Mouse (Mus musculus) limb, embryonic 11.5 days (tissue): ENCODE measurements around the gene Olfr1288. TPM values are rescaled to one million over a fixed set of nuclear protein-coding genes. Genes with fewer than 3 reads are reported as not detected.

ENCODE experiments used
- ATAC-seq: fragments of 200-750 bp; cut with Nextera tagmentation; 2 replicates; pipeline ENCODE4 v1.8.0; 2017; ENCODE audit warnings: low read depth; ENCODE audit not compliant: insufficient number of reproducible peaks, low FRiP score, low TSS enrichment
- DNase-seq: peaks from one replicate; pipeline ENCODE4 v3.0.0-alpha.2; 2015; ENCODE audit warnings: low spot score
- H3K27ac ChIP-seq: fragments of 300-500 bp; sonication (generic); replicated peaks from 2 replicates; pipeline ENCODE4 v1.5.1; 2014; ENCODE audit warnings: low read depth, mild to moderate bottlenecking, low read length
- H3K27me3 ChIP-seq: fragments of 300-500 bp; sonication (generic); 2 replicates; pipeline ENCODE4 v1.6.1; 2014; ENCODE audit warnings: mild to moderate bottlenecking, low read length, mixed read lengths; ENCODE audit not compliant: control insufficient read depth, insufficient read depth
- H3K36me3 ChIP-seq: fragments of 300-500 bp; sonication (generic); 2 replicates; pipeline ENCODE4 v1.6.1; 2014; ENCODE audit warnings: mild to moderate bottlenecking, low read length, moderate library complexity, mixed read lengths; ENCODE audit not compliant: control insufficient read depth, insufficient read depth
- H3K4me1 ChIP-seq: fragments of 300-500 bp; sonication (generic); 2 replicates; pipeline ENCODE4 v1.6.1; 2014; ENCODE audit warnings: low read length, mixed read lengths; ENCODE audit not compliant: control insufficient read depth, insufficient read depth
- H3K4me2 ChIP-seq: fragments of 300-500 bp; sonication (generic); 2 replicates; pipeline ENCODE4 v1.6.1; 2014; ENCODE audit warnings: low read depth, mild to moderate bottlenecking, moderate library complexity; ENCODE audit not compliant: severe bottlenecking
- H3K4me3 ChIP-seq: fragments of 300-500 bp; sonication (generic); 2 replicates; pipeline ENCODE4 v1.5.1; 2014; ENCODE audit warnings: low read depth, low read length
- H3K9ac ChIP-seq: fragments of 300-500 bp; sonication (generic); 2 replicates; pipeline ENCODE4 v1.6.1; 2014; ENCODE audit warnings: mild to moderate bottlenecking, low read length
- H3K9me3 ChIP-seq: fragments of 300-500 bp; sonication (generic); 2 replicates; pipeline ENCODE4 v1.6.1; 2016; ENCODE audit warnings: low read length; ENCODE audit not compliant: control insufficient read depth
- WGBS: fragments of 180-500 bp; shearing (Covaris S2); extraction: QIAGEN DNeasy Blood & Tissue Kit; methylation state at CpG from one replicate; pipeline ENCODE4 v1.1.7; 2014; 5-methylcytosine and 5-hydroxymethylcytosine counted together
- polyA plus RNA-seq: library from polyadenylated mRNA; unstranded; fragments of >200 nt; fragmentation: Nextera tagmentation; extraction: Ambion mirVana; gene quantifications from 2 replicates; pipeline ENCODE4 v1.2.1, GENCODE M21; 2014

Gene Olfr1288
- polyA plus RNA-seq, result not detected in 2 replicates

- H3K27ac ChIP-seq, result no peak within 1 kb of the TSS
Observed at GRCm38 (mm10) chr2:111473801-111474200, at the start of gene Olfr1288. Gene Olfr1288, plus strand, starts transcription at chr2:111474101.

GRCm38 (mm10) chr2:111448842-111449241 is 25.1 kb upstream of the Olfr1288 start, which contains the start of gene Olfr1287:
Gene Olfr1287, plus strand, starts transcription at chr2:111449142.
- no peak within 1 kb of the TSS for H3K4me3 ChIP-seq
- no peak within 1 kb of the TSS for H3K4me2 ChIP-seq
- no peak within 1 kb of the TSS for H3K27ac ChIP-seq
- H3K9me3 ChIP-seq, result no peaks in the 10 kb centered on the region
- WGBS, result 60% methylated on average over 1 of the region's 1 CpGs
- no peak within 1 kb of the TSS for H3K9ac ChIP-seq
- DNase-seq (no peak), ATAC-seq (no peak)
- H3K27me3 ChIP-seq, result no peaks in the 10 kb centered on the region
- no peaks in the 10 kb centered on the region for H3K36me3 ChIP-seq
- H3K4me1 ChIP-seq, result no peaks in the 10 kb centered on the region

More at GRCm38 (mm10) chr2:111473801-111474200, at the start of gene Olfr1288:
- no peak within 1 kb of the TSS for H3K4me3 ChIP-seq
- H3K4me1 ChIP-seq, result no peaks in the 10 kb centered on the region
- no peak for ATAC-seq
- H3K36me3 ChIP-seq, result no peaks in the 10 kb centered on the region
- no peak within 1 kb of the TSS for H3K4me2 ChIP-seq
- DNase-seq, result no peak
- WGBS, result 95% methylated on average over 1 of the region's 1 CpGs
- no peaks in the 10 kb centered on the region for H3K27me3 ChIP-seq
- no peak within 1 kb of the TSS for H3K9ac ChIP-seq
- H3K9me3 ChIP-seq, result no peaks in the 10 kb centered on the region

- H3K36me3 ChIP-seq, result no peaks in the 10 kb centered on the region
- H3K4me3 ChIP-seq, result no peak within 1 kb of the TSS
- no peaks in the 10 kb centered on the region for H3K4me1 ChIP-seq
- no peak within 1 kb of the TSS for H3K9ac ChIP-seq
- no peak within 1 kb of the TSS for H3K27ac ChIP-seq
- WGBS, result 87% methylated on average over 1 of the region's 1 CpGs
- DNase-seq, result no peak
- no peaks in the 10 kb centered on the region for H3K9me3 ChIP-seq
- H3K4me2 ChIP-seq, result no peak within 1 kb of the TSS
- no peak for ATAC-seq
- H3K27me3 ChIP-seq, result no peaks in the 10 kb centered on the region
Observed at GRCm38 (mm10) chr2:111480519-111480918, 6.6 kb downstream of the Olfr1288 start, which contains the start of gene Olfr1289. Gene Olfr1289, plus strand, starts transcription at chr2:111480819.

- H3K9me3 ChIP-seq, result no peaks in the 10 kb centered on the region
- no peaks in the 10 kb centered on the region for H3K27me3 ChIP-seq
- H3K27ac ChIP-seq, result no peak within 1 kb of the TSS
- WGBS, result 82% methylated on average over 5 of the region's 5 CpGs
- no peak within 1 kb of the TSS for H3K4me2 ChIP-seq
- no peak for ATAC-seq
- H3K4me3 ChIP-seq, result no peak within 1 kb of the TSS
- H3K4me1 ChIP-seq, result no peaks in the 10 kb centered on the region
- no peaks in the 10 kb centered on the region for H3K36me3 ChIP-seq
- H3K9ac ChIP-seq, result no peak within 1 kb of the TSS
- no peak for DNase-seq
Observed at GRCm38 (mm10) chr2:111493729-111494128, 19.8 kb downstream of the Olfr1288 start, which contains the start of gene Olfr1290. Gene Olfr1290, minus strand, starts transcription at chr2:111493829.

GRCm38 (mm10) chr2:111496880-111497279 is 23.0 kb downstream of the Olfr1288 start, which contains the start of gene Olfr1291-ps1:
Gene Olfr1291-ps1, plus strand, starts transcription at chr2:111497180.
- no peaks in the 10 kb centered on the region for H3K36me3 ChIP-seq
- H3K27me3 ChIP-seq, result no peaks in the 10 kb centered on the region
- H3K4me2 ChIP-seq, result no peak within 1 kb of the TSS
- no peak within 1 kb of the TSS for H3K27ac ChIP-seq
- H3K4me1 ChIP-seq, result no peaks in the 10 kb centered on the region
- no peak for ATAC-seq
- WGBS, result 91% methylated on average over 3 of the region's 3 CpGs
- no peak within 1 kb of the TSS for H3K4me3 ChIP-seq
- DNase-seq, result no peak
- H3K9me3 ChIP-seq, result no peaks in the 10 kb centered on the region
- no peak within 1 kb of the TSS for H3K9ac ChIP-seq

GRCm38 (mm10) chr2:111517451-111517850 is 43.5 kb downstream of the Olfr1288 start:
- no peaks in the 10 kb centered on the region for H3K27me3 ChIP-seq
- H3K36me3 ChIP-seq, result no peaks in the 10 kb centered on the region
- no peaks in the 10 kb centered on the region for H3K9me3 ChIP-seq
- H3K9ac ChIP-seq, result no peak overlapping the region
- no peak for DNase-seq
- no peak overlapping the region for H3K4me3 ChIP-seq
- no peak overlapping the region for H3K4me2 ChIP-seq
- H3K4me1 ChIP-seq, result no peaks in the 10 kb centered on the region
- ATAC-seq, result no peak
- 92% methylated on average over 10 of the region's 10 CpGs for WGBS
- no peak overlapping the region for H3K27ac ChIP-seq

GRCm38 (mm10) chr2:111524903-111525302 is 51.0 kb downstream of the Olfr1288 start, which contains the start of gene Olfr1293-ps:
Gene Olfr1293-ps, plus strand, starts transcription at chr2:111525203.
- no peak within 1 kb of the TSS for H3K27ac ChIP-seq
- no peak within 1 kb of the TSS for H3K4me3 ChIP-seq
- DNase-seq, result no peak
- H3K27me3 ChIP-seq, result no peaks in the 10 kb centered on the region
- no peaks in the 10 kb centered on the region for H3K36me3 ChIP-seq
- H3K4me2 ChIP-seq, result no peak within 1 kb of the TSS
- WGBS, result 89% methylated on average over 1 of the region's 1 CpGs
- H3K4me1 ChIP-seq, result no peaks in the 10 kb centered on the region
- no peak for ATAC-seq
- no peak within 1 kb of the TSS for H3K9ac ChIP-seq
- H3K9me3 ChIP-seq, result no peaks in the 10 kb centered on the region
